Mouse (Mus musculus) olfactory bulb, adult 2 months (tissue): Measurements from ENCODE around the gene Sgms1. TPM values are rescaled to one million over a fixed set of nuclear protein-coding genes. Genes with fewer than 3 reads are reported as not detected.

Experiments used
- H3K27ac ChIP-seq: fragments of 200-500 bp; 2 replicates; pipeline ENCODE4 v1.5.1; 2012; ENCODE audit warnings: low read depth, low read length; ENCODE audit not compliant: insufficient read depth
- H3K4me1 ChIP-seq: fragments of 200-500 bp; 2 replicates; pipeline ENCODE4 v1.6.1; 2012; ENCODE audit warnings: low read length; ENCODE audit not compliant: control insufficient read depth, insufficient read depth
- H3K4me3 ChIP-seq: fragments of 200-500 bp; 2 replicates; pipeline ENCODE4 v1.5.1; 2012; ENCODE audit warnings: mild to moderate bottlenecking, low read depth, low read length, moderate library complexity; ENCODE audit not compliant: insufficient read depth
- CTCF ChIP-seq: fragments of 200-500 bp; IDR thresholded peaks from 2 replicates; pipeline ENCODE4 v1.5.1; 2012; ENCODE audit warnings: low read depth, mild to moderate bottlenecking, low read length, moderate library complexity; ENCODE audit not compliant: insufficient read depth
- POLR2A ChIP-seq: fragments of 200-500 bp; IDR thresholded peaks from 2 replicates; pipeline ENCODE4 v1.6.1; 2012; ENCODE audit warnings: mild to moderate bottlenecking, low read depth, low read length, moderate library complexity; ENCODE audit not compliant: insufficient read depth
- WGBS: fragments of 180-500 bp; shearing (Covaris S2); methylation state at CpG from one replicate; pipeline ENCODE4 v1.1.7; 2018; 5-methylcytosine and 5-hydroxymethylcytosine counted together
- polyA plus RNA-seq: library from polyadenylated mRNA; stranded (reverse); fragments of >200 nt; gene quantifications from 2 replicates; pipeline ENCODE4 v1.2.4, GENCODE M21; 2012; ENCODE audit warnings: low replicate concordance; ENCODE audit not compliant: missing spikeins, insufficient read depth, insufficient read length

Sgms1 gene
- polyA plus RNA-seq, 1 experiment: not detected

DNA sequence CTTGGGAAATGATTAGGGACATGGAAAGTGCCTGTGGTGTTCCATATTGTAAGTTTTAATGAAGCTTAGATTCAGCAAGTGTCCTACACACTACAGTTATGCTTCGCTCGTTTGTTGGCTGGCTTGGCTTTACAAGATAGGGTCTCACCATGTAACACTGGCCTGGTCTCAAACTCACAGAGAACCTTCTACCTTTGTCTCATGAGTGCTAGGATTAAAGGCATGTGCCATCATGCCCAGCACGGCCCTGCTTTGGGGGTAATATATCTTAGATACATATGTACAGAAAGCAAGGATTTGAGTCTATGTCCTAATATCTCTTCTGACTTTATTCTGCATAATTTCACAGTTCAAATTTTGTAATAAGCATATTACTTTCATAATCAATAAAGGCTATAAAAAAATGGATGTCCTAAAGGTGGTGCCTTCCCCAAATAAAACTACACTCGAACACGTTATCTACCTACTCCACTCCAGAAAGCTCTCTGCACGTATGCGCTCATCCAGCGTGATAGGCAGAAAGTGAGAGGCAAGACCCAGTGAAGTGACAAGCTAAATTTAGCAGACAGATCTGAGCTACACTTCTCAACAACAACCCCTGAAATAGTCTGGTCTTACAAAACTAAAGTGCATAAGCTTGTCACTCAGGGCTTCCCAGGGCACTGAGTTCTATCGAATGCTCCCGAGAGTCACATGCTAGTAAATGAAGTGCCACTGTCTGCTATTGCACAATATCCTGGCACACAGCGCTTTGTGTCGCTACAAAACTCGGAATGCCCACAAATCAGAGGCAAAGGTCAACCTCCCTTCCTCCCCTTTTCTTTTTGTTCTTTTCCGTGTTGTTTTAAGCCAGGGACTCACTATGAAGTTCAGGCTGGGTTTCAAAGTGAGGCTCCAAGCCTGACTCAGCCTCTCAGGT, 208.5 kb downstream of the Sgms1 start:
- WGBS: 76% methylated on average over 14 of the region's 14 CpGs
- no peak overlapping the region for H3K4me3 ChIP-seq
- TF ChIP-seq POLR2A (no peak), CTCF (no peak)
- no peaks in the 10 kb centered on the region for H3K4me1 ChIP-seq
- no peak overlapping the region; the same call in 1 of the 2 replicates for H3K27ac ChIP-seq

DNA sequence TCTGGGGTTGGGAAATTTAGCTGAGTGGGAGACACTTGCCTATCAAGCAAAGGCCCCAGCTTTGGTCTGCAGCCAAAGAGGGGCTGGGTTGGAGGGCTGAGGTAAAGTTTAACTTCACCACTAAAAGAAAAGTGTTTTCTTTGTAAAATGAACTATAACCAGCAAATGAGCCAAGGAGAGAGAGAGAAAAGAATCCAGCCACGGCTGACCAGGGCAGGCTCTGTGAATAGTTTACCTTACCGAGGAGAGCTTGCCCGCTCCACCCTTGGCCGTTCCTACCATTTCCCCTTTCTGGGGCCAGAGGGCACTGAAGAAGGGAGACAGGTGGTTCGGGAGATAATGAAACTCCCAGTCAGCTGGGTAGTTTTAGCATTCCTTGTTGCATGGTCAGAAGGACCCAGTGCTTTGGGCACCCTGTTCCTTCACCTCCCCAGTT, 209.5 kb downstream of the Sgms1 start:
- Histone ChIP-seq H3K27ac (no peak overlapping the region), H3K4me1 (no peaks in the 10 kb centered on the region), H3K4me3 (no peak overlapping the region)
- no peak for TF ChIP-seq POLR2A
- TF ChIP-seq CTCF: no peak
- WGBS: 77% methylated on average over 5 of the region's 5 CpGs

DNA sequence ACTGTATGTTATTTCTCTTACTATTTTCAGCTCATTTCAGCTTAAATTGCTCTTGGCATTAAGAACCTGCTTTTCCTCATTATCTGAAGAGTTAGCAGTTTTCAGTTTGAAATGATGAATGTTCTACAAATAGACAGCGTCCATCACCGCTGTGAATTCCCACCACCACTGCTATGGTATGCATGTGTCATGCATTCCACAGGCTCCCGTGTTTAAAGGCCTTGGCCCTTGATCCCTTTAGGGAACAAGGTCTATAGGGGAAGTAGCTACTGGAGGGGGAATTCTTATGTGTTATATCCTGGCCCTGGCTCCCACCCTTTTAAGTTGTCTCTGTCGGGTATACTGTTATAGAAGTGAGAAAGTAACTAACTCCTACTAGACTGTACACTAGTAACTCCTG, 210.0 kb downstream of the Sgms1 start:
- 81% methylated on average over 4 of the region's 4 CpGs for WGBS
- peaks cover 2% of the 10 kb centered on the region; the same call in 1 of the 2 replicates for H3K4me1 ChIP-seq
- no peak overlapping the region for H3K4me3 ChIP-seq
- no peak overlapping the region for H3K27ac ChIP-seq
- no peak for TF ChIP-seq CTCF
- TF ChIP-seq POLR2A: no peak

DNA sequence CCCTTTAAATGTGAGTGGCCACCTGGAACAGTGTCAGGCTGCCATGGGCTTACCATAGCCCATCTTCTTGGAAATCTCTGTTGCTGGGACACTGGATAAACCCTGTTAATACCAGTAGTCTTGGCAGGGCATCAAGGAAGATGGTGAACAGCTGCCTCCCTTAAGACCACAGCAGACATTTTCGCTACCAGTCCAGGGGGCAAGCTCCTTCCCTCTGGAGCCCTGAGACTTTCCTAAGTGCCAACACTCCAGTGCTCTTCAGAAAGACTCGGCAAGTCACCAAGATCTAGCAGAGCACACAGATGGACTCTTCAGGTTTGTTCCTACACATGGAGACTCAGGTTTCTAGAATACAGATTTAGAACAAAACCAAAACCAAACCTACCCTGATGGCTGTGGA, 211.4 kb downstream of the Sgms1 start:
- Histone ChIP-seq H3K4me1 (peaks cover 2% of the 10 kb centered on the region; the same call in 1 of the 2 replicates), H3K4me3 (no peak overlapping the region), H3K27ac (no peak overlapping the region)
- WGBS: 82% methylated on average over 2 of the region's 2 CpGs
- no peak for TF ChIP-seq CTCF
- TF ChIP-seq POLR2A: no peak

DNA sequence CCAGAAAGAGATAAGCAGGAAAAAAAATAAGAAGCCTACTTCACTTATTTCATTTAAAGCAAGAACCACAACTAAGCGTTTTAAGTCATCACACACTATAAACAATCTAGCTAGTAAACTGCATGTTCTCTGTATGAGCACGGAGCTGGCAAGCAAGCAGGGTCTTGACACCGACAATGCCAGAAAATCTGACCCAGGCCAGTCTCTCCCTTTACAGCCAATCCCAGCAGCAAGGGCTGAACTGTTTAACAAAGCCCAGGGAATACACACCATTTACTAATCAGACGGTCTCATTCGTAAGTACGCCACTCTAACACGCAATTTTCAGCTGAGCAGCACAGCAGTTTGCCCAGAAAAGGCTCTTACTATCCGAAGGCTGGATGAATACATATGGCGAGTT, 213.1 kb downstream of the Sgms1 start:
- H3K27ac ChIP-seq: no peak overlapping the region
- WGBS: 58% methylated on average over 9 of the region's 9 CpGs
- TF ChIP-seq POLR2A (no peak), CTCF (no peak)
- no peak overlapping the region for H3K4me3 ChIP-seq
- H3K4me1 ChIP-seq: peaks cover 2% of the 10 kb centered on the region; the same call in 1 of the 2 replicates

DNA sequence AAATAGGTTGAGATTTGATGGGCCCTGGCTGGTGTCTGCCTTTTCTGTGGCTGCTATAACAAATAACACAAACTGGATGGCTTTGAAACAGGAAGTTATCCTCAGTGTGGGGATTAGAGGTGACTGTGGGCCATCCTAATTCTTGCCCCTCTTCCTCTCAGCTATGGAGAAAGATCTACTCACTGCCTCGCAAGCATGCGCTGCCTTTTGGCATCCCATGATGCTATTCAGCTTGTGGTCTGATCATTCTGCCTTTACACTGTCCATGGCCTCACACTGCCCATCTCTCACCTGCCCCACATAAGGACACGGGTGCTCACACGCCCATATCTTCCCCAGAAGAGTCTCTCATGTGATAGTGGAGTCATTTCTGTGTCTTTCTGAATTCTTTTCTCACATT, 213.5 kb downstream of the Sgms1 start:
- Histone ChIP-seq H3K4me3 (no peak overlapping the region), H3K4me1 (peaks cover 2% of the 10 kb centered on the region; the same call in 1 of the 2 replicates), H3K27ac (no peak overlapping the region)
- TF ChIP-seq POLR2A (no peak), CTCF (no peak)
- WGBS: 95% methylated on average over 4 of the region's 4 CpGs

DNA sequence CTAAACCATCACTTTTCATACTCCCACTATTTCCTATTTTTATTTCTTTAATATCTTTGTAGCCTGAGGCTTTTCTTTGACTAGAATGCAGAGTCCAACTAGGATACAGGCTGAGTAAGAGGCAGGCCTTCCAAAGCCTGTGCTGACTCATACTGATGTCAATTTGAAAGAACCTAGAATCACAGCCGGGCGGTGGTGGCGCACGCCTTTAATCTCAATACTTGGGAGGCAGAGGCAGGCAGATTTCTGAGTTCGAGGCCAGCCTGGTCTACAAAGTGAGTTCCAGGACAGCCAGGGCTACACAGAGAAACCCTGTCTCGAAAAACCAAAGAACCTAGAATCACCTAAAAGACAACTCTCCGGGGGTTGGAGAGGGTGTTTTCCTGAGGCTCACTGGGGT, 214.5 kb downstream of the Sgms1 start:
- TF ChIP-seq CTCF (no peak), POLR2A (no peak)
- Histone ChIP-seq H3K4me3 (no peak overlapping the region), H3K27ac (no peak overlapping the region), H3K4me1 (peaks cover 2% of the 10 kb centered on the region; the same call in 1 of the 2 replicates)
- WGBS: 88% methylated on average over 7 of the region's 7 CpGs

DNA sequence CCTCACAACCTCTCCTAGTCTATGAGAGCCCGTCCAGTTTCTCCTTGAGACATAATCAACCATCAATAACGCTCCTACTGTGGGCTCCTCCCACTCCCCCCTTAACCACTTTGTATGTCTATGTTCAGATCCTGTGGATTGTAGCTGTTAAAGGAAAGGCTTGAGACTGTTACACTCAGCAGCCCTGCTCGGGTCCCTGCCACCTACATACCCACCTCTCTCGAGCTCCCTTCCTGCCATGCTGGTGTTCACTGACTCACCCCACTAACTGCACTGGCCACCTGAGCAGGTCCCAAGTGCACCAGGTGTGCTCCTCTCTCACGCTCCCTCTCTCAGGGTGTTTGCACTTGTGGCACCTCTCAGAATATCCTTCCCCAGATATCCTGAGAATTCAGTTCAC, 215.0 kb downstream of the Sgms1 start:
- no peak for TF ChIP-seq POLR2A
- TF ChIP-seq CTCF: no peak
- Histone ChIP-seq H3K4me3 (no peak overlapping the region), H3K4me1 (peaks cover 5% of the 10 kb centered on the region), H3K27ac (no peak overlapping the region)
- WGBS: 87% methylated on average over 5 of the region's 5 CpGs

DNA sequence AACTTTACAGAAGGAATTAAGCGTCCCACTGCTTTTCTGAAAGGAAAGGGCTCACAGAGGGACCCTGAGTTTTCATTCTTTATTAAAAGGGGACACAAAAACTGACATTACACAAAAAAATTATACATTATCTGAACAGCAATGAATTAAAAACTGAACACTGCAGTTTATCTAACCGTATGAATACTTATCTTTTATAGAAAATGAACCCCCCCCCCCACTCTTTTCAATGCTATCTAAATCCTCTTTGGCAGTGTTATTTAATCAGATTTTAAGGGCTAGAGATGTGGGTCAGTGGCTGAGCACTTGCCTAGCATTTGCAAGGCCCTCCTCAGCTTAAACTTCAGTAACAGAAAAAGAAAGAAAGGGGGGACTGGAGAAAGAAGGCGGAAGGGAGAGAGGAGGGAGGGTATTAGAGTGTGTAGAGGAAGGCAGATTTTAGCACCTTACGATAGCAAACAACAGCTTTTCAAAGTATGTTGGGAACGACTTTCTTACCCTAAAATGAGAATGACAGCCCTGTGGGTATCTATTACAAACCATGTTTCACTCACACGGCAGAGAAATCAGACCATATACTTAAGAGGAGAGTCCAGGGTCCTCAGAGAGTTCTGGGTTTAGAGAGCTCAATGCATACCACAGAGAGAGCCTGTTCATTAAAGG, 215.9 kb downstream of the Sgms1 start:
- Histone ChIP-seq H3K27ac (no peak overlapping the region), H3K4me1 (peaks cover 5% of the 10 kb centered on the region), H3K4me3 (no peak overlapping the region)
- TF ChIP-seq CTCF (no peak), POLR2A (no peak)
- WGBS: 70% methylated on average over 6 of the region's 6 CpGs
